In the genomic region with DNA sequence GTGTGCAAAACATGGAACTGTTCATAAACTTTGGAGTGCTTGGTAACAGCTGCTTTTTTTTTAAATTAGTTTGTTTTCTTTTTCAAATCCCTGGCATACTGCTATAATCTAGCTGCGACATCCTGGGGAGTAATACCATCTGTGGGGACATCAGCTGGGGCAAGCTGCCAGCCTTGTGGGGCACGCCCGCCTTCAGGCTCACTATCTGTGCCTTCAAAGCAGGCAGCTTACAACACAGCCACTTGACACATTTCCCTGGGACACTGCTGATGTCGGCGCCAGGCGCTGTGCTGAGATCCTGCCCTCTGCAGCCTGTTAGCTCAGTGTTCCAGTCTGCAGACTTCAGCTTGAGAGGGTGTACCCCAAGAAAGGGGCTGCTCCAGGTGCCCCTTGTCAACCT, we compare ENCODE assay signal across 8 mouse cellular contexts. TPM values are rescaled to one million over a fixed set of nuclear protein-coding genes. Genes with fewer than 3 reads are reported as not detected.
A peak's percentile ranks its signal among the peaks of the same experiment; 100 is the strongest.
DNase-seq lines count a peak whose midpoint lies in the region.

No protein-coding gene starts in this region.

- H3K9me3 ChIP-seq in heart, embryonic 10.5 days: no peaks in the 10 kb centered on the region

- peak overlapping the region; percentile 67 for H3K27ac ChIP-seq in heart, embryonic 10.5 days

- H3K4me1 ChIP-seq in heart, embryonic 10.5 days: peaks cover 86% of the 10 kb centered on the region

- H3K27me3 ChIP-seq in heart, embryonic 10.5 days (ENCODE audit: insufficient read depth, poor library complexity, severe bottlenecking): no peaks in the 10 kb centered on the region

- peak overlapping the region; percentile 6; the same call in 1 of the 2 replicates for H3K4me3 ChIP-seq in heart, embryonic 10.5 days

- intact Hi-C loops in left cerebral cortex, postnatal 25 days (cut with DNase I): no loop called here

- peaks cover 7% of the 10 kb centered on the region; the same call in 1 of the 2 replicates for H3K36me3 ChIP-seq in heart, embryonic 10.5 days

- peak; percentile 43 for DNase-seq in spleen, adult 12 weeks (ENCODE audit: low spot score)
- no peak for DNase-seq in spleen, adult 18-20 months
- peak; percentile 76 to 78 for DNase-seq in cerebellum, postnatal 14 days
- DNase-seq in heart, embryonic 10.5 days (ENCODE audit: low spot score): peak; percentile 83
- peak; percentile 75 to 86 for DNase-seq in left cerebral cortex, postnatal 25 days (ENCODE audit: low spot score in 2 of 2)
- DNase-seq in right cerebral cortex, postnatal 10 days (ENCODE audit: low spot score in 2 of 2): peak; percentile 87 to 90
- no peak for DNase-seq in embryo, embryonic 11 days
- no peak for DNase-seq in retina, postnatal 1 day

- whole genome bisulfite sequencing in heart, embryonic 10.5 days: 27% methylated on average over 6 of the region's 6 CpGs

RNA-seq across cellular contexts. Expression of a gene that starts 17.0 kb away (rescaled TPM):
- 5.5 and 6.3 TPM in 2 replicates for polyA plus RNA-seq in heart, embryonic 10.5 days (2016; fragmentation: Nextera tagmentation; extraction: Ambion mirVana)
- total RNA-seq in left cerebral cortex, postnatal 25 days (2021): 10 to 100 TPM; 26.8 to 37.1 TPM

RNA-seq across cellular contexts. Expression of a gene that starts 34.4 kb away (rescaled TPM):
- not detected in 2 replicates for polyA plus RNA-seq in heart, embryonic 10.5 days (2016; fragmentation: Nextera tagmentation; extraction: Ambion mirVana)
- under 1 TPM; 0.30 to 0.37 TPM for total RNA-seq in left cerebral cortex, postnatal 25 days (2021)

RNA-seq across cellular contexts. Expression of a gene that starts 40.0 kb away (rescaled TPM):
- polyA plus RNA-seq in heart, embryonic 10.5 days (2016; fragmentation: Nextera tagmentation; extraction: Ambion mirVana): 23.1 and 27.4 TPM in 2 replicates
- 10 to 100 TPM; 50.9 to 56.7 TPM for total RNA-seq in left cerebral cortex, postnatal 25 days (2021)

Comparison
In these comparisons a context has a peak if more than half of its experiments do, and no peak if none do; other contexts are left out.
1. DNase-seq: peak in spleen, adult 12 weeks (single experiment), cerebellum, postnatal 14 days (2 of 2), heart, embryonic 10.5 days (single experiment), left cerebral cortex, postnatal 25 days (2 of 2) and right cerebral cortex, postnatal 10 days (2 of 2); none in spleen, adult 18-20 months (0 of 2), embryo, embryonic 11 days (single experiment) and retina, postnatal 1 day (single experiment).